Mouse (Mus musculus) 3134 (cell line): ENCODE measurements around the gene Stt3a.

Experiments
- DNase-seq: peaks from one replicate; pipeline ENCODE4 v3.0.0-alpha.2; 2011; ENCODE audit warnings: low spot score; ENCODE audit not compliant: insufficient read length; ENCODE audit errors: extremely low read depth

Gene Stt3a

DNA sequence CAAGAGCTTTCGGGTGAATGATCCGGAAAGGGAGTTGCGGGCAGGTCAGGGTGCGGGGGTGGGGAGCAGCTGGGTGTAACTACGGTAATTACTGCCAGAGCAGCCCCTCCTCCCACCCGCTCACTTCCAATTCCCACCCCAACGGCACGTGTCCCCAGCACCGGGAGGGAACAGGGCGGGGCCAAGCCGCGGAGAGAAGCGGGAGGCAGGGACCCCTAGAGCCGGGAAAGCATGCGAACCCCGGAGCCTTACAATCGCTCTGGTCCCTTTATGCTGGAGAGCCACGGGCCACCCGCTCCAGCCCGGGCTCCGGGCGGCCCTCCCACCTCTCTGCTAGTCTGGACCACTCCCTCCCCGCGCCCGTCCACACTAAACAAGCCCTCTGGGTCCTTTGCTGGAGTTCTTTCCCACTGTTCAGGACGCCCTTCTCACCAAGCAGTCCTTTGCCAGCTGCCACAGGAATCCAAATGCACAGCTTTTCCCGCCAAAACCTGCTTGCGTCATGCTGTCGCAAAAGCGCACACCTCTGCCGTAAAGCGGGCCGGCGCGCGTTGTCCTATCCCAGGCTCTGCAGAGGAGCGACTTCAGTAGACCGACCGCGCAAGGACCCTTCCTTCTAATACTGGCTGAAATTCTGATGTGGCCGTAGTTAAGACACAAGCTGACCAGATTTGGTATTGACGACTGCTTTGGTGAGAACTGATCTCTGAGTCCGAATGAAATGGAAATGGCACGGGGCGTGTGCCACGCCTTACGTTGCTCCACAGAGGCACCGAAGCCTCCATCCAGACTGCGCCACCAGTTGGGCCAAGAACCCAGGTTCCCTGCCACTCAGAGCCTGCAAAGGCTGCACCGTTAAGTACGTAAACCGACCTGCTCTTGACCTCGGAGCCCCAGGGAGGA lies 41.1 kb downstream of the Stt3a start:
- DNase-seq: peak; percentile 93

DNA sequence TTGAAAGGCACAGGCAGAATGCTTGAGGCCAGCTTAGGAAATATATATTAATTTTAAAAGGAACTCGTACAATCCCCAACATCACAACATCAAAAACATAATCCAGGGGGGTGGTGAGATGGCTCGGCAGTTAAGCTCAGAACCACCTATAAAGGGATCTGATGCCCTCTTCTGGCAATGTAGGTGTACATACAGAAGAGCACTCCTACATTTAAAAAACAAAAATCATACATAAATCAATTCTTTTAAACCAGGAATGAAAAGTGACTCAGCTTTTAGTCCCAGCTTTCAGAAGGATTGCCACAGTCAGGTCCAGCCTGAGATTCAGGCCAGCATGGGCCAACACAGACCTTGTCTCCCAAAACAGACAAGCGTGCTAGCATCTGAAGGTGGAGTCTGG lies 50.9 kb downstream of the Stt3a start:
- no peak for DNase-seq

DNA sequence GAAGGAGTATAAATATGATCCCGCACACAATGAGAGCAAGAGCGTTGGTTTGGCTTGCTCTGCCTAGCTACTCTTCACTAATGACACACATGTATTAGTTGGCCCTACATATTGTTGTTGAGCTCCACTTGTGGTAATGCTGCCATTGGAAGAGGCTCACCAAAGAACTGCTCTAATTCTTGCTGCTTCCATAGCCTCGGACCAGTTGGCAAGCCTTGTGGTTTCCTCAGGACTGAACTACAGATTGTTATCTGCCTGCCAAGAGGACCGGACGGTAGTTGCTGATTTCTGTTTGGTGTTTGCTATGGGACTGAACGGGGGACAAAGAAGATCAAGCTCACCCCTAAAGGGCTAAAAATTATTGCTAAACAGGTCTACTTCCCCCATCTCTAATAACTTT lies 60.2 kb downstream of the Stt3a start:
- no peak for DNase-seq

DNA sequence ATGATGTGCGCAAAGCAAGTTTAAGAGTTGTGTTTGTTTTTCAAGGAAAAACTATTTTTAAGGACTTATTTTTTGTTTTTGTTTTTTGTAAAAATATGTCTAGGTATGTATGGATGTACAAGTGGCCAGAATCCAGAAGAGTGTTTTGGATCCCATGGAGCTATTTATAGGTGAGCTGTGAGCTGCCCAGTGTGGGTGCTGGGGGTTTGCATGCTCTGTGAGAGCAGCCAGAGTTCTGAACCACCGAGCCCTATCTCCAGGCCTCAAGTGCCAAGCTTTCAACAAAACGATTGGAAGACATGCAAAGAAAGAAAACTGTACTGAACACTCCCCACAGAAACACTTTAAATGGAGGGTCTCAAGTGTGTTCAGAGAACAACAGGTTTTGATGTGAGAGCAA lies 61.6 kb downstream of the Stt3a start:
- DNase-seq: no peak

DNA sequence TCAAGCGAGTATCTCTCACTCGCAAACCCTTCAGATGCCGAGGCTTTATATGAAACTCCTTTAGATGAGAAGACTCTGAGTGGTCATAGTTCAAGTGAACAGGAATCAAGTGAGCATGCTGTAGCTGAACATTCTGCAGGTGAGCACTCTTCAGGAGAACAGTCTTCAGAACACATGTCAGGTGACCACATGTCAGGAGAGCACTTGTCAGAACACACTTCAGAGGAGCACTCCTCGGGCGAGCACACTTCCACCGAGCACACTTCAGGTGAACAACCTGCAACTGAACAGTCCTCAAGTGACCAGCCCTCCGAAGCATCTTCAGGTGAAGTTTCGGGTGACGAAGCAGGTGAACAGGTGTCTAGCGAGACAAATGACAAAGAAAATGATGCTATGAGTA lies 73.2 kb downstream of the Stt3a start:
- no peak for DNase-seq

DNA sequence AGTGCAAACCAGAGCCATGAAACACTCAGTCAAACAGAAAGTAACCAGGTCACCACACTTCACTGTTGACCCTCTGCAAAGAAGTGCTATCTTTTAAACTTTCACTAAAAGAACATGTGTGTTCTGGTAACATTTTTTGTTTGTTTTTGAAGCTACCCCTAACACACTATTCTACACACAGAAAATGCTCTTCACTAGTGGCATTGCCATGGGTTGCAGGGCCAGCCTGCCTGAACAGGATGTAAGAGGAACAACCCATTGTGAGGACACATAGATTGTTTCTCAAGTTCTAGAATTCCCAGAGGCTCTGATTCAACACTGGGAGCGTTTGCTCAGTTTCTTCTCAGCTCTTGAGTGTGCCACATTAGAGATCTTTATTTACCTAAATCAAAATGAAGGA lies 74.6 kb downstream of the Stt3a start, which contains the start of gene Acrv1:
Acrv1 (plus strand) TSS at position 301 of the 400 bp plus-strand sequence.
- DNase-seq: no peak

DNA sequence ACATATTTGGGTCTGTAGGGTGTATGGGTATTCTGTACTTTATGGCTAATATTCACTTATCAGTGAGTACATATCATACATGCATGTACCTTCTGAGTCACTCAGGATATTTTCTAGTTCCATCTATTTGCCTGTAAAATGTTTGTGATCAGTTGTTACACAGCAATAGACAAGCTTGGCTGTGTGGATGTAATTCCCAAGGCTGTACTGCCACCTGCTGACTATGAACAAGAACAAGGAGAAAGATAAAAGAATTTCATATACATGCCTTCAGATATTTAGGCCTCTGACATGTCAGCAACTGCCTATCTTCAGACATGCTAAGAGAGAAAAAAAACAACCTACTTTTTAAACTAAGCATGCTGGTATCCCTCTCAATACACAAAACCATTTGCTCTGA lies 80.2 kb downstream of the Stt3a start:
- no peak for DNase-seq

DNA sequence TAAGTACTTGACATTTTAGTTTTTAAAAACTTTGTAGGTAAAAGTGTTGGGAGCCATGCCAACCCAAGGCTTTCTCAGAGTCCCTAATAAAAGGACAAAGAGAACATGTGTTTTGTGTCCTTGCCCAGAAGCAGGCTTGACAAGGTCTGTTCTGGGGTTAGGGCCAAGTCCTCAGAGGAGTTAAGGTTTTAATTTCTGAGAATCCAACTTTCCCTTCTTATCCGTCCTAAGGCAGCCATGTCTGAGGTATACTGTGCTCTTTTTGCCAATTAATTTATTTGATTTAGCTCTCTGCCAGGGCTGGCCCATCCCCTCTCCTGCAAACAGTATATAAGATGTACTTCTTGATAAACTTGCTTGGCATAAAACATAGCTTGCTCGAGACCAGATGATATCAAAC lies 86.1 kb downstream of the Stt3a start:
- no peak for DNase-seq
